Mouse (Mus musculus) bone marrow, adult 2 months (tissue): ENCODE measurements around the gene Crip3. TPM values are rescaled to one million over a fixed set of nuclear protein-coding genes. Genes with fewer than 3 reads are reported as not detected.

Experiments used
- H3K27ac ChIP-seq: fragments of 200-500 bp; 2 replicates; pipeline ENCODE4 v1.5.1; 2012; ENCODE audit warnings: low read depth, mild to moderate bottlenecking, control low read depth, inconsistent platforms, low read length; ENCODE audit not compliant: control insufficient read depth, poor library complexity, insufficient read depth
- H3K4me1 ChIP-seq: fragments of 200-500 bp; 2 replicates; pipeline ENCODE4 v1.6.1; 2011; ENCODE audit warnings: low read length; ENCODE audit not compliant: control insufficient read depth, insufficient read depth
- H3K4me3 ChIP-seq: fragments of 200-500 bp; replicated peaks from 2 replicates; pipeline ENCODE3; 2011; ENCODE audit warnings: mild to moderate bottlenecking, low read depth, low read length, control low read depth; ENCODE audit not compliant: control insufficient read depth
- CTCF ChIP-seq: fragments of 200-500 bp; IDR thresholded peaks from 2 replicates; pipeline ENCODE4 v1.5.1; 2011; ENCODE audit warnings: low read length, control low read depth; ENCODE audit not compliant: control insufficient read depth, insufficient read depth
- POLR2A ChIP-seq: fragments of 200-500 bp; IDR thresholded peaks from 2 replicates; pipeline ENCODE4 v1.6.1; 2011; ENCODE audit warnings: low read depth, mild to moderate bottlenecking, control low read depth, low read length, borderline replicate concordance; ENCODE audit not compliant: control insufficient read depth
- WGBS: fragments of 180-500 bp; shearing (Covaris S2); methylation state at CpG from one replicate; pipeline ENCODE4 v1.1.7; 2018; 5-methylcytosine and 5-hydroxymethylcytosine counted together
- polyA plus RNA-seq: library from polyadenylated mRNA; stranded (reverse); fragments of >200 nt; gene quantifications from 2 replicates; pipeline ENCODE4 v1.2.4, GENCODE M21; 2011; ENCODE audit warnings: low replicate concordance; ENCODE audit not compliant: missing spikeins, insufficient read depth, insufficient read length

The Crip3 gene
- polyA plus RNA-seq, 1 experiment = 2.7 TPM

GRCm38 (mm10) chr17:46461347-46461746 lies 32.6 kb downstream of the Crip3 start:
- H3K4me1 ChIP-seq = no peaks in the 10 kb centered on the region
- WGBS = 6% methylated on average over 8 of the region's 8 CpGs
- no peak for TF ChIP-seq POLR2A
- no peak for TF ChIP-seq CTCF
- no peak overlapping the region for H3K4me3 ChIP-seq
- H3K27ac ChIP-seq = no peak overlapping the region

- TF ChIP-seq CTCF (no peak), POLR2A (no peak)
- WGBS = 87% methylated on average over 5 of the region's 5 CpGs
- Histone ChIP-seq H3K27ac (no peak overlapping the region), H3K4me1 (no peaks in the 10 kb centered on the region), H3K4me3 (no peak overlapping the region)
Observed at GRCm38 (mm10) chr17:46462226-46462625, 33.5 kb downstream of the Crip3 start.

- no peak for TF ChIP-seq POLR2A
- no peak for TF ChIP-seq CTCF
- Histone ChIP-seq H3K4me3 (no peak overlapping the region), H3K27ac (no peak overlapping the region), H3K4me1 (no peaks in the 10 kb centered on the region)
- WGBS = 79% methylated on average over 9 of the region's 9 CpGs
Observed at GRCm38 (mm10) chr17:46467830-46468229, 39.1 kb downstream of the Crip3 start.

- TF ChIP-seq POLR2A (no peak), CTCF (no peak)
- no peak overlapping the region for H3K27ac ChIP-seq
- no peaks in the 10 kb centered on the region for H3K4me1 ChIP-seq
- 79% methylated on average over 8 of the region's 8 CpGs for WGBS
- no peak overlapping the region for H3K4me3 ChIP-seq
Observed at GRCm38 (mm10) chr17:46476601-46477000, 47.9 kb downstream of the Crip3 start.

GRCm38 (mm10) chr17:46477286-46477685 lies 48.6 kb downstream of the Crip3 start:
- Histone ChIP-seq H3K4me3 (no peak overlapping the region), H3K4me1 (no peaks in the 10 kb centered on the region), H3K27ac (no peak overlapping the region; the same call in 1 of the 2 replicates)
- TF ChIP-seq POLR2A (no peak), CTCF (no peak)
- WGBS = 91% methylated on average over 15 of the region's 15 CpGs

Other genes starting within 250 kb of the Crip3 start
- gene Polh, start 226.3 kb upstream of the Crip3 start, polyA plus RNA-seq = 17.3 and 23.2 TPM in 2 replicates
- 8.6 and 15.1 TPM in 2 replicates for gene Xpo5, start 226.1 kb upstream of the Crip3 start, polyA plus RNA-seq
- gene Polr1c, start 180.9 kb upstream of the Crip3 start, polyA plus RNA-seq = 26.6 and 55.4 TPM in 2 replicates
- gene Yipf3, start 180.8 kb upstream of the Crip3 start, polyA plus RNA-seq = 75.6 and 103 TPM in 2 replicates
- 1.4 and 2.4 TPM in 2 replicates for gene Lrrc73, start 175.4 kb upstream of the Crip3 start, polyA plus RNA-seq
- gene Tjap1, start 145.9 kb upstream of the Crip3 start, polyA plus RNA-seq = 20.0 and 28.9 TPM in 2 replicates
- gene Dlk2, start 131.5 kb upstream of the Crip3 start, polyA plus RNA-seq = not detected in 2 replicates
- 4.0 and 9.0 TPM in 2 replicates for gene Abcc10, start 100.6 kb upstream of the Crip3 start, polyA plus RNA-seq
- 14.0 and 16.1 TPM in 2 replicates for gene Zfp318, start 45.2 kb upstream of the Crip3 start, polyA plus RNA-seq
- 0.75 TPM in 1 of 2 replicates, not detected in the other for gene Slc22a7, start 9.5 kb downstream of the Crip3 start, polyA plus RNA-seq
- 0.27 and 1.2 TPM in 2 replicates for gene Ttbk1, start 58.7 kb downstream of the Crip3 start, polyA plus RNA-seq
- gene Dnph1, start 67.8 kb downstream of the Crip3 start, polyA plus RNA-seq = 11.5 and 16.2 TPM in 2 replicates
- gene Cul9, start 117.5 kb downstream of the Crip3 start, polyA plus RNA-seq = 11.1 and 14.9 TPM in 2 replicates
- gene Srf, start 127.2 kb downstream of the Crip3 start, polyA plus RNA-seq = 14.6 and 17.4 TPM in 2 replicates
- gene Ptk7, start 200.6 kb downstream of the Crip3 start, polyA plus RNA-seq = 0.68 and 3.9 TPM in 2 replicates
- gene Klc4, start 217.1 kb downstream of the Crip3 start, polyA plus RNA-seq = 6.6 and 11.9 TPM in 2 replicates
- 49.3 and 50.2 TPM in 2 replicates for gene Mrpl2, start 217.3 kb downstream of the Crip3 start, polyA plus RNA-seq
- gene Cul7, start 221.4 kb downstream of the Crip3 start, polyA plus RNA-seq = 9.1 and 12.5 TPM in 2 replicates
- gene Rrp36, start 245.4 kb downstream of the Crip3 start, polyA plus RNA-seq = 10.3 and 23.3 TPM in 2 replicates
- 31.5 and 53.0 TPM in 2 replicates for gene Mea1, start 249.9 kb downstream of the Crip3 start, polyA plus RNA-seq